Mouse (Mus musculus) myocyte (in vitro differentiated cells): ENCODE data around the gene Sypl. TPM values are rescaled to one million over a fixed set of nuclear protein-coding genes. Genes with fewer than 3 reads are reported as not detected.

Experiments
- H3K27me3 ChIP-seq: one replicate; pipeline ENCODE4 v1.6.1; 2011; ENCODE audit not compliant: control insufficient read depth, insufficient read depth, insufficient read length
- H3K36me3 ChIP-seq: one replicate; pipeline ENCODE4 v1.6.1; 2011; ENCODE audit not compliant: control insufficient read depth, insufficient read depth
- H3K4me2 ChIP-seq: one replicate; pipeline ENCODE4 v1.6.1; 2011; ENCODE audit warnings: low read depth, control low read depth
- H3K4me3 ChIP-seq: one replicate; pipeline ENCODE4 v1.5.1; 2011; ENCODE audit warnings: mild to moderate bottlenecking, control low read depth, moderate library complexity
- H3K79me2 ChIP-seq: one replicate; pipeline ENCODE4 v1.6.1; 2011; ENCODE audit not compliant: control insufficient read depth, insufficient read depth
- H3ac ChIP-seq: one replicate; pipeline ENCODE4 v1.6.1; 2011; ENCODE audit not compliant: control insufficient read depth, insufficient read length
- CEBPB ChIP-seq: IDR thresholded peaks from 2 replicates; pipeline ENCODE4 v1.6.1; 2011; ENCODE audit warnings: mild to moderate bottlenecking, moderate library complexity; ENCODE audit not compliant: poor library complexity, insufficient read depth, severe bottlenecking
- E2F4 ChIP-seq: IDR thresholded peaks from one replicate; pipeline ENCODE4 v1.6.1; 2011; ENCODE audit warnings: mild to moderate bottlenecking, control low read depth, moderate library complexity; ENCODE audit not compliant: insufficient read depth
- MAX ChIP-seq: IDR thresholded peaks from one replicate; pipeline ENCODE4 v1.6.1; 2011; ENCODE audit warnings: low read depth, mild to moderate bottlenecking, control low read depth
- MYOD1 ChIP-seq, 3 experiments: IDR thresholded peaks; one replicate each; pipeline ENCODE4 v1.6.1; 2011; ENCODE audit warnings: control low read depth in 2 of 3, low read depth in 2 of 3, mild to moderate bottlenecking in 2 of 3, moderate library complexity in 1 of 3; ENCODE audit not compliant: insufficient read length in 2 of 3, control insufficient read depth in 1 of 3
- MYOG ChIP-seq, 3 experiments: IDR thresholded peaks; one replicate each; pipeline ENCODE4 v1.6.1; 2011; ENCODE audit warnings: control low read depth in 2 of 3, low read depth in 2 of 3, mild to moderate bottlenecking in 2 of 3; ENCODE audit not compliant: insufficient read length in 2 of 3, control insufficient read depth in 1 of 3, insufficient read depth in 1 of 3
- POLR2A ChIP-seq: IDR thresholded peaks from one replicate; pipeline ENCODE4 v1.6.1; 2011; ENCODE audit warnings: low read depth, mild to moderate bottlenecking, control low read depth, moderate library complexity; ENCODE audit not compliant: insufficient read length
- POLR2AphosphoS2 ChIP-seq: IDR thresholded peaks from one replicate; pipeline ENCODE4 v1.6.1; 2011; ENCODE audit warnings: low read depth, control low read depth; ENCODE audit not compliant: insufficient read length
- REST ChIP-seq: IDR thresholded peaks from one replicate; pipeline ENCODE4 v1.6.1; 2011; ENCODE audit warnings: mild to moderate bottlenecking, control low read depth, moderate library complexity; ENCODE audit not compliant: insufficient read depth, insufficient read length
- SRF ChIP-seq: IDR thresholded peaks from one replicate; pipeline ENCODE4 v1.6.1; 2011; ENCODE audit warnings: low read depth; ENCODE audit not compliant: control insufficient read depth, insufficient read length
- TCF12 ChIP-seq: IDR thresholded peaks from one replicate; pipeline ENCODE4 v1.6.1; 2011; ENCODE audit warnings: mild to moderate bottlenecking, control low read depth; ENCODE audit not compliant: poor library complexity, insufficient read depth, severe bottlenecking
- TCF3 ChIP-seq: IDR thresholded peaks from one replicate; pipeline ENCODE4 v1.6.1; 2011; ENCODE audit warnings: low read depth, control low read depth; ENCODE audit not compliant: insufficient read length
- USF1 ChIP-seq: IDR thresholded peaks from one replicate; pipeline ENCODE4 v1.6.1; 2011; ENCODE audit warnings: low read depth, mild to moderate bottlenecking, control low read depth, moderate library complexity
- polyA plus RNA-seq: library from polyadenylated mRNA; unstranded; fragments of >200 nt; fragmentation: generic; extraction: Trizol; gene quantifications from one replicate; pipeline ENCODE4 v1.2.1, GENCODE M21; 2012; ENCODE audit warnings: missing spikeins

The Sypl gene
- polyA plus RNA-seq, 1 experiment = 64.0 TPM

GRCm38 (mm10) chr12:32943347-32943746 is 10.3 kb upstream of the Sypl start:
- no peak overlapping the region for H3ac ChIP-seq
- H3K79me2 ChIP-seq = no peaks in the 10 kb centered on the region
- H3K36me3 ChIP-seq = no peaks in the 10 kb centered on the region
- TF ChIP-seq TCF12 (no peak), MYOD1 (IDR thresholded peaks at IDR 0.05; ENCODE audit: control insufficient read depth in 1 of 3, insufficient read length in 2 of 3, low read depth in 2 of 3) (no peak)
- no peaks in the 10 kb centered on the region for H3K27me3 ChIP-seq
- no peak overlapping the region for H3K4me2 ChIP-seq
- H3K4me3 ChIP-seq = no peak overlapping the region

- H3K79me2 ChIP-seq = no peaks in the 10 kb centered on the region
- no peaks in the 10 kb centered on the region for H3K27me3 ChIP-seq
- no peak overlapping the region for H3K4me3 ChIP-seq
- H3K4me2 ChIP-seq = no peak overlapping the region
- no peak overlapping the region for H3ac ChIP-seq
- no peaks in the 10 kb centered on the region for H3K36me3 ChIP-seq
- TF ChIP-seq CEBPB (peak; percentile 57; the same call in 1 of the 2 replicates), SRF (no peak), MYOG (IDR thresholded peaks at IDR 0.05; ENCODE audit: control insufficient read depth in 1 of 3, insufficient read depth in 1 of 3, insufficient read length in 2 of 3, low read depth in 2 of 3) (no peak), TCF12 (no peak), TCF3 (no peak), MAX (no peak)
These were observed 9.7 kb upstream of the Sypl start for GRCm38 (mm10) chr12:32943951-32944350.

GRCm38 (mm10) chr12:32944884-32945454 is 8.7 kb upstream of the Sypl start:
- H3K4me2 ChIP-seq = no peak overlapping the region
- no peak overlapping the region for H3K4me3 ChIP-seq
- no peaks in the 10 kb centered on the region for H3K36me3 ChIP-seq
- H3K27me3 ChIP-seq = no peaks in the 10 kb centered on the region
- H3ac ChIP-seq = no peak overlapping the region
- TF ChIP-seq POLR2AphosphoS2 = no peak
- H3K79me2 ChIP-seq = no peaks in the 10 kb centered on the region

- H3K79me2 ChIP-seq = no peaks in the 10 kb centered on the region
- H3K4me2 ChIP-seq = no peak overlapping the region
- no peaks in the 10 kb centered on the region for H3K27me3 ChIP-seq
- no peak overlapping the region for H3ac ChIP-seq
- H3K4me3 ChIP-seq = no peak overlapping the region
- no peaks in the 10 kb centered on the region for H3K36me3 ChIP-seq
- TF ChIP-seq USF1 (no peak), MAX (no peak), TCF12 (no peak), CEBPB (no peak), E2F4 (no peak), TCF3 (no peak), SRF (no peak), MYOG (IDR thresholded peaks at IDR 0.05; ENCODE audit: control insufficient read depth in 1 of 3, insufficient read depth in 1 of 3, insufficient read length in 2 of 3, low read depth in 2 of 3) (no peak), REST (no peak), MYOD1 (IDR thresholded peaks at IDR 0.05; ENCODE audit: control insufficient read depth in 1 of 3, insufficient read length in 2 of 3, low read depth in 2 of 3) (no peak), POLR2AphosphoS2 (no peak), POLR2A (no peak)
These were observed 7.3 kb upstream of the Sypl start for GRCm38 (mm10) chr12:32946376-32946775.

- Histone ChIP-seq H3ac (no peak overlapping the region), H3K4me3 (no peak overlapping the region), H3K79me2 (peaks cover 30% of the 10 kb centered on the region), H3K4me2 (peak overlapping the region; percentile 99), H3K27me3 (no peaks in the 10 kb centered on the region), H3K36me3 (no peaks in the 10 kb centered on the region)
- no peak for TF ChIP-seq MAX
- no peak for TF ChIP-seq TCF12
- no peak for TF ChIP-seq USF1
- no peak for TF ChIP-seq POLR2A
- TF ChIP-seq TCF3 = no peak
- TF ChIP-seq SRF = no peak
- no peak for TF ChIP-seq MYOD1 (IDR thresholded peaks at IDR 0.05; ENCODE audit: control insufficient read depth in 1 of 3, insufficient read length in 2 of 3, low read depth in 2 of 3)
- no peak for TF ChIP-seq E2F4
- TF ChIP-seq POLR2AphosphoS2 = no peak
- TF ChIP-seq CEBPB = no peak
- TF ChIP-seq MYOG (IDR thresholded peaks at IDR 0.05; ENCODE audit: control insufficient read depth in 1 of 3, insufficient read depth in 1 of 3, insufficient read length in 2 of 3, low read depth in 2 of 3) = no peak
- TF ChIP-seq REST = no peak
These were observed 1.3 kb upstream of the Sypl start for GRCm38 (mm10) chr12:32952416-32952815.
